Mouse (Mus musculus) limb, embryonic 13.5 days (tissue): ENCODE results near the gene Prcp. TPM values are rescaled to one million over a fixed set of nuclear protein-coding genes. Genes with fewer than 3 reads are reported as not detected.
A peak's percentile ranks its signal among the peaks of the same experiment; 100 is the strongest.
"Not testable (repeated sequence)": the region's sequence is repeated elsewhere in the genome, so short reads cannot be mapped to it uniquely, and the experiment has no call there.

ENCODE experiments used
- ATAC-seq: fragments of 200-750 bp; cut with Nextera tagmentation; 2 replicates; pipeline ENCODE4 v1.8.0; 2017; ENCODE audit warnings: low read depth, moderate number of reproducible peaks, moderate TSS enrichment; ENCODE audit not compliant: low FRiP score
- H3K27ac ChIP-seq: fragments of 300-500 bp; sonication (generic); 2 replicates; pipeline ENCODE4 v1.5.1; 2015; ENCODE audit warnings: inconsistent platforms, mild to moderate bottlenecking, moderate library complexity
- H3K27me3 ChIP-seq: fragments of 300-500 bp; sonication (generic); 2 replicates; pipeline ENCODE4 v1.6.1; 2015; ENCODE audit warnings: mild to moderate bottlenecking, inconsistent platforms
- H3K36me3 ChIP-seq: fragments of 300-500 bp; sonication (generic); 2 replicates; pipeline ENCODE4 v1.6.1; 2015; ENCODE audit warnings: inconsistent platforms, mild to moderate bottlenecking, moderate library complexity
- H3K4me1 ChIP-seq: fragments of 300-500 bp; sonication (generic); 2 replicates; pipeline ENCODE4 v1.6.1; 2015; ENCODE audit warnings: inconsistent platforms
- H3K4me2 ChIP-seq: fragments of 300-500 bp; sonication (generic); replicated peaks from 2 replicates; pipeline ENCODE4 v1.6.1; 2015; ENCODE audit warnings: inconsistent platforms, mild to moderate bottlenecking, moderate library complexity
- H3K4me3 ChIP-seq: fragments of 300-500 bp; sonication (generic); 2 replicates; pipeline ENCODE4 v1.5.1; 2015; ENCODE audit warnings: moderate library complexity, mild to moderate bottlenecking, inconsistent platforms
- H3K9ac ChIP-seq: fragments of 300-500 bp; sonication (generic); 2 replicates; pipeline ENCODE4 v1.6.1; 2015; ENCODE audit warnings: mild to moderate bottlenecking, inconsistent platforms
- H3K9me3 ChIP-seq: fragments of 300-500 bp; sonication (generic); 2 replicates; pipeline ENCODE4 v1.6.1; 2016; ENCODE audit warnings: inconsistent platforms
- WGBS: fragments of 180-500 bp; shearing (Covaris S2); methylation state at CpG from one replicate; pipeline ENCODE4 v1.1.7; 2015; 5-methylcytosine and 5-hydroxymethylcytosine counted together
- polyA plus RNA-seq: library from polyadenylated mRNA; unstranded; fragments of >200 nt; fragmentation: Nextera tagmentation; extraction: Ambion mirVana; gene quantifications from 2 replicates; pipeline ENCODE4 v1.2.1, GENCODE M21; 2015

Gene Prcp
- polyA plus RNA-seq, 1 experiment from 2014 or later, result 25.7 TPM

DNA sequence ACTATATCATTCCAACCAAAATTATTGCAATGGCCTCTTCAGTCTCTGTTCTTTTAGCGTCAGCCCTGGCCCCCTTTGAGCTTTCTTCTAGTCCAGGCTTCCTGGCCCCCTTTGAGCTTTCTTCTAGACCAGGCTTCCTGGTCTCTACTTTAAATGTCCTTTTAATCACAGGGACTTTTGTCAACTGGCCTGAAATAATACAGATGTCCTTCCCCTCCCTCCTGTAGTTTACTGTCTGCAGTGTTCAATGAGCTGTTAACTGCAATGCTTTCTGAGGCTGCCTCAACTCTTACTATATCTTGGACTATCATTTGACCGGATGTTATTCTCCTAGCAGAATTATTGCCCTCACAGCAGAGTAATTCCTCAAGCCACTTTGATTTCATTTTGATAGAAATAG is 77.9 kb downstream of the Prcp start:
- Histone ChIP-seq H3K27me3 (no peaks in the 10 kb centered on the region), H3K9me3 (no peaks in the 10 kb centered on the region), H3K4me1 (0 out of 2 replicates have a peak, but pooled peaks cover 4% of the 10 kb centered on the region), H3K4me3 (no peak overlapping the region), H3K9ac (no peak overlapping the region), H3K4me2 (no peak overlapping the region), H3K36me3 (no peaks in the 10 kb centered on the region), H3K27ac (no peak overlapping the region)
- no peak for ATAC-seq
- 38% methylated on average over 2 of the region's 2 CpGs for WGBS

DNA sequence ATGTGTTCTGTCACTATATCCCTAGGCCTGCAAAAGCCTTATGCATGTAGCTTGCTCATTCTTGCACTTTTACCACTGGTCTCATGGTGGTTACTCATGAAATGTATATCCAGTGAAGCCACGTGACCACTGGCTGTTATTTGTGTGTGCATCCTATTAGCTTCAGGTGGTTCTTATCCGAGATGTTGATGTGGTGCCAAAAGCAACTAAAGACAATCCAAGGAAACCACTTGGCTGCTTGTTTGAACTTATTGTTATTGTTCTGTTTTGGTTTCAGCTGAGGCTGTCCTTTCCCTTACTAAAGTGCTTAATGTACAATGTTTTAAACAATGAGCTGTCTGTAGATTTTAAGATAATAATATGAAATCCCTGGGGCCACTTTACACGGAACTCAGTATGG is 85.5 kb downstream of the Prcp start:
- no peaks in the 10 kb centered on the region for H3K9me3 ChIP-seq
- H3K36me3 ChIP-seq, result no peaks in the 10 kb centered on the region
- WGBS, result 52% methylated on average over 3 of the region's 3 CpGs
- H3K27ac ChIP-seq, result no peak overlapping the region
- H3K4me2 ChIP-seq, result no peak overlapping the region
- no peak overlapping the region for H3K9ac ChIP-seq
- ATAC-seq, result peak; percentile 61
- H3K27me3 ChIP-seq, result no peaks in the 10 kb centered on the region
- H3K4me3 ChIP-seq, result no peak overlapping the region
- H3K4me1 ChIP-seq, result no peaks in the 10 kb centered on the region

DNA sequence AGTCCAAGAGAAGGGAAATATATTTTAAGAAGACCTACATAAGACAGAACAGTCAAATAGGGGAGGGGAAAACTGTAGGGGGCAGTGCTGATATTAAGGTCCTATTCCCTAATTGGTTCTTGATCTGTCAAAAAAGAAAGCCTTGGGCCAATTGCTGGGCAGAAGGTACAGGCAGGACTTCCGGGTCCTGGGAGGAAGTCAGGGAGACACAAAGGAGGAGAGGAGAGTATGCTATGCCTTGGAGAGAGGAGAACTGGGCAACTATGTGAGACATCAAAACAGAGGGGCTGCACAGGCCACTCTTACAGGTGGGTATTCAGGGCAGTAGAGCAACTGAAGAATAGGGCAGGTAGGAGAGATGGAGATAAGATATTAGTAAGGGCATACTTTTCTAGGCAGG is 87.6 kb downstream of the Prcp start:
- no peak for ATAC-seq
- WGBS, result 52% methylated on average over 1 of the region's 1 CpGs

DNA sequence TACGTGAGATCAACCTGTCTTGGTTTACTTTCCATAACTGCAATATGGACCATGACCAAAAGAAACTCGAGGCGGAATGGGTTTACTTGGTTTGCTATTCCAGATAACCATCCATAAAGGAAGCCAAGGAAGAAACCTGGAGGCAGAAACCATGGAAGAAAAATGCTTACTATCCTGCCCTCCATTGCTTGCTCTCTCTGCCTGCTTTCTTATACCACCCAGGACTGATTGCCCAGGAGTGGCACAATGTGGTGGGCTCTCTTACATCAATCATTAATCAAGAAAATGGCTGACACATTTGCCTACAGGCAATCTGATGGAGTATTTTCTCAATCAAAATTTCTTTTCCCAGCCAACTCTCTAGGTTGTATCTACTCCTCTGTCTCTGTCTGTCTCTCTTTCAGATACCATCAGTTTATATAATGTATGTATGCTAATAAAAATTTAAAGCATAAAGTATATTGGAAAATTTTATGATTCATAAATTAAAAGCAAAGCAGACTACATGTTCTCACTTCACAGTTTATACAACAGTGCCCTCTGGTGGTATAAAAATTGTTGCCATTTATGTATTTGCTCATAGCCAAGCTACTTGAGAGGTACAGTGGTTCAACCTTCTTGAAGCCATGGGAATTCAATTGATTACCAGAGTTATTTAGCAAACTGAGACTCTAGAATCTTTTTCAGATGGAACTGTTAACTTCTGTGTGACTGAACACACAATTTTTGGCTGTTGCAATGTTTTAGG is 90.7 kb downstream of the Prcp start:
- WGBS, result 80% methylated on average over 3 of the region's 3 CpGs
- Histone ChIP-seq H3K4me3 (no peak overlapping the region), H3K9ac (no peak overlapping the region), H3K4me2 (no peak overlapping the region), H3K36me3 (no peaks in the 10 kb centered on the region), H3K4me1 (no peaks in the 10 kb centered on the region), H3K27me3 (peaks cover 3% of the 10 kb centered on the region; the same call in 1 of the 2 replicates), H3K27ac (no peak overlapping the region), H3K9me3 (no peaks in the 10 kb centered on the region)
- ATAC-seq, result no peak; the same call in 1 of the 2 replicates

More for the DNA sequence above, 87.6 kb downstream of the Prcp start:
- Histone ChIP-seq H3K27ac (no peak overlapping the region), H3K4me1 (no peaks in the 10 kb centered on the region), H3K9ac (no peak overlapping the region), H3K4me2 (no peak overlapping the region), H3K36me3 (no peaks in the 10 kb centered on the region), H3K27me3 (peaks cover 3% of the 10 kb centered on the region; the same call in 1 of the 2 replicates), H3K9me3 (no peaks in the 10 kb centered on the region), H3K4me3 (no peak overlapping the region)

DNA sequence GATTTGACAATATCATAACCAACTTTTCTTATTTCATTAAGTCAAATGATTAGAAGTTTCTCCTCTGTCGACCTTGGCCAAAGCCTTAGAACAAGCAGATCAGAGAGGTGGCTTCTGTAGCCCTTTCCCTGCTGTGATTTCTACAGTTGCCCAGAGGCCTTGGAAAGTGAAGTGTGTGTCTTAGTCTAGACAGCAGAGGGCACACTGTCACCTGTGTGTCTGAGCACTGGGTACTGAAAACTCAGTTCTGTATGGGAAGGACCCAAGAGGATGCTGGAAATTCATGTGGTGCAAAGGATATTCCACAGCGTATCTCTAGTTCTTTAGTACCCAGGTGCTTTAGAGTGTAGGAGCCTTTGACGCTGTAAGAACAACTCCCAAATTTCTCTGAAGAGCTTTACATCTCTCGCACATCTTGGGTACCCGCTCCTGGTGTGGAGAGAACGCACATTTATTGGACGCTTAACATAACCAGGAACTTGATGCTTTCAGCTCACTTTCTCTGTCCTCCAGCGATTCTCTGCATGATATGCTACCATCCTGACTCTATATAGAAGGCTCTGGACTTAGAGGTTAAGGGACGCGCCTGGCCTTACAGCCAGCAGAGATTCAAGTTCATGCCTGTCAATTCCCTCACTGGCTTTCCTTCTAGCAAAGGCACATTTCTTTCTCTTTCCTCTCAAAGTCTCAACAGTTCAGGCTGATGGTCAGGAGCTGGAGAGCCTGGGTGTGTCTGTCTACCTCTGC is 93.3 kb downstream of the Prcp start:
- H3K4me1 ChIP-seq, result no peaks in the 10 kb centered on the region
- H3K4me2 ChIP-seq, result no peak overlapping the region
- no peak overlapping the region for H3K9ac ChIP-seq
- 67% methylated on average over 10 of the region's 10 CpGs for WGBS
- H3K27ac ChIP-seq, result no peak overlapping the region
- peak; percentile 79 for ATAC-seq
- no peak overlapping the region for H3K4me3 ChIP-seq
- no peaks in the 10 kb centered on the region for H3K36me3 ChIP-seq
- no peaks in the 10 kb centered on the region for H3K9me3 ChIP-seq
- peaks cover 3% of the 10 kb centered on the region; the same call in 1 of the 2 replicates for H3K27me3 ChIP-seq

DNA sequence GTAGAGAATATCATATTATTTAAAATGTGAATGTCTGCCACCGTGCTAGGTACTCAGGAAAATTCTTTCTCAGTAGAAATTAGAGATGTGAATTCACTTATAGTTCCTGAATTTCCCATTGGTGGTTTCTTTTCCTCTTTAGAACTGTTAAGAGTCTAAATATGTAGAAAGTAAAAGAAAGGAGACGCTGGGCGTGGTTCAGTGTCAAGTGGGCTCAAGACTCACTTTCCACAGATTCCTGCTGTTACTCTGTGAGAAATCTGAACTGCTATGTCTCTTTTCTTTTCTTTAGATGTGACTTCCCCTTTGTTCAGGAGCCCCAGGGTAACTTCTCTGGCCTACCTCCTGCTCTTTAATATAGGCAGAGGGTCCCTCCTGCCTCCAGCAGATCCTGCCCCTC is 103.2 kb downstream of the Prcp start:
- 0 out of 2 replicates have a peak, but pooled peaks cover 2% of the 10 kb centered on the region for H3K4me1 ChIP-seq
- no peak overlapping the region for H3K4me3 ChIP-seq
- no peak overlapping the region for H3K27ac ChIP-seq
- no peak for ATAC-seq
- H3K27me3 ChIP-seq, result no peaks in the 10 kb centered on the region
- no peak overlapping the region for H3K9ac ChIP-seq
- H3K4me2 ChIP-seq, result no peak overlapping the region
- 92% methylated on average over 3 of the region's 3 CpGs for WGBS
- H3K36me3 ChIP-seq, result no peaks in the 10 kb centered on the region
- no peaks in the 10 kb centered on the region for H3K9me3 ChIP-seq

DNA sequence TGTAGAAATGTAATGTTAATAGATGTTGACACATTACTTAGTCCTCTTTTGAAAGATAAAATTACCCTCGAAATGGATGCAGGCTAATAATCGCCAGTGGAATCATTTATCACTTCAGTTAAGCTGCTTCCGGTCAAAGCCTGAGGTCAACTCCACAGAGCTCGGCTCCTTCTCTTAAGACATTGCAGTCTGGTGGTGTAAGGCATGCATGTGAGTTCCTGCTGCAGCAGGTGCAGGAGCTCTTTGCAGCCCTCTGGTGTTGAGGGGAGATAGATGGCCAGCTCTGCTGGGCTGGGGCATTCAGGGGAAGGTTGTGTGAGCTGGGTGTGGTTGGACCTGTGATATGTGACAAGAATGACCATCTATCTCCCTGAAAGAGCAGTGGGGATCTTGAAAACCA is 104.0 kb downstream of the Prcp start:
- Histone ChIP-seq H3K9ac (no peak overlapping the region), H3K4me1 (0 out of 2 replicates have a peak, but pooled peaks cover 2% of the 10 kb centered on the region), H3K4me3 (no peak overlapping the region), H3K27me3 (no peaks in the 10 kb centered on the region), H3K36me3 (no peaks in the 10 kb centered on the region), H3K27ac (no peak overlapping the region), H3K9me3 (no peaks in the 10 kb centered on the region), H3K4me2 (no peak overlapping the region)
- ATAC-seq, result no peak
- WGBS, result 61% methylated on average over 4 of the region's 4 CpGs

DNA sequence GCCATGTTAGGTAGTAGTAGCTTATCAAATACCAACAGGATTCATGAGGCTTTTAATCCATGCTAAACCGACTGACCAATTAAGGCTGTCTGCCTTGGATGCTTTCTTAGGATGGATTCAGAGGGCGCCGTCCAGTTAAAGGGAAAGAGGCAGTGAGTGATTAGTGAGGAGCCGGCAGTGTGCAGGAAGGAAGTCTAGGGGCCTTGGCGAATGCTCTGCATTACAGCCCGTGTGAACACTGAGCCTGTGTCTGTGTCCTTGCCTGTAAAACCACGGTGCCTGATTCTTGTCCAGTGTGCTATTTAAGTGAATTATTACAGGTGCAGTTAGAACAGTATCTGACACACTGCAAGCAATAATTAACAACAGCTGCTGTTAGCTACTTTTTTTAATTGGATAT is 104.5 kb downstream of the Prcp start:
- not testable (repeated sequence) for H3K9ac ChIP-seq, ATAC-seq, H3K27me3 ChIP-seq, H3K4me2 ChIP-seq, H3K9me3 ChIP-seq, H3K27ac ChIP-seq, H3K4me1 ChIP-seq, H3K4me3 ChIP-seq, H3K36me3 ChIP-seq
- 14% methylated on average over 7 of the region's 7 CpGs for WGBS

DNA sequence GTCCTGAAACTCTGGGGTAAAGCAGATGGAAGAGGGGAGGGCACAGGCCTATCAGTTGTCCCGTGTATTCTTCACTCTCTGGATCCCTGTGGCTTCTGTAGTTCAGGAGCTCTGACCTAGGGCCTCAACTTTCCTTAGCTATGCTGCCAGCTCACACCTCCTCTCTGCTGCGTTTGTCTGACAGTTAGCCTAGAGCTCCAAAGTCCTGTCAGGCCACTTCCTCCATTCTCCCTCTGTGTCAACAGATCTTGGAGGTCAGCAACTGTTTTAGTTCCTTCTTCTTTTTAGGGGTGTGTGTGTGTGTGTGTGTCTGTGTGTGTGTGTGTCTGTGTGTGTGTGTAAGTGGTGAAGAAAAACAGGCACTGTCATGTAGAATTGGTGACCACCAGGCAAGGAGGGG is 106.5 kb downstream of the Prcp start:
- ATAC-seq, result no peak
- H3K9me3 ChIP-seq, result no peaks in the 10 kb centered on the region
- H3K27ac ChIP-seq, result no peak overlapping the region
- no peak overlapping the region for H3K4me3 ChIP-seq
- 59% methylated on average over 2 of the region's 2 CpGs for WGBS
- H3K4me1 ChIP-seq, result 0 out of 2 replicates have a peak, but pooled peaks cover 2% of the 10 kb centered on the region
- H3K9ac ChIP-seq, result no peak overlapping the region
- no peak overlapping the region for H3K4me2 ChIP-seq
- no peaks in the 10 kb centered on the region for H3K27me3 ChIP-seq
- no peaks in the 10 kb centered on the region for H3K36me3 ChIP-seq

DNA sequence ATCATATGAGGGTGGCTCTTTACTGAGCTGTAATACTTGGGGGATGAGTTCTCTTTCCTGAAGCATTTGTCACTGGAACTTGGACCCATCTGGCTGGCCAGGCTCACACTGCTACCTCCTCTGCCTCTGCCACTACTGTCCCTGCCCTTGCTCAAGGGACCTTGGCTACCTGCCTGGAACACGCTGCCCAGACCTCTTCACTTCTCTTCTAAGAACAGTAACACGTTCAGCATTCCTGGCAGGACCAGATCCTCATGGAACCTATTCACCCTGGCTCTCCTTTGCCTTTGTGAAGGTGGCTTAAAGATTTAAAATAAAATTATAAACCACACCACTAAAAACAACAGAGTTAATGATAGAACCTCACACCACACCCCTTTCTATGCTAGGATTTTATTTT is 107.6 kb downstream of the Prcp start:
- 0 out of 2 replicates have a peak, but pooled peaks cover 2% of the 10 kb centered on the region for H3K4me1 ChIP-seq
- no peak overlapping the region for H3K27ac ChIP-seq
- H3K9me3 ChIP-seq, result no peaks in the 10 kb centered on the region
- no peaks in the 10 kb centered on the region for H3K36me3 ChIP-seq
- no peak for ATAC-seq
- H3K9ac ChIP-seq, result no peak overlapping the region
- H3K4me3 ChIP-seq, result no peak overlapping the region
- H3K27me3 ChIP-seq, result no peaks in the 10 kb centered on the region
- WGBS, result 62% methylated on average over 2 of the region's 2 CpGs
- no peak overlapping the region for H3K4me2 ChIP-seq
